Mouse (Mus musculus): ENCODE data around the gene Aif1. TPM values are rescaled to one million over a fixed set of nuclear protein-coding genes. Genes with fewer than 3 reads are reported as not detected.

Aif1 gene
- polyA plus RNA-seq, 1 experiment from 2014 or later, result 6.1 TPM

- H3K36me3 ChIP-seq (replicated peaks; ENCODE audit: control insufficient read depth, insufficient read depth, low read depth, low read length), result peaks cover 43% of the 10 kb centered on the region
- H3K27ac ChIP-seq (replicated peaks; ENCODE audit: low read depth, low read length), result no peak overlapping the region
- no peak for ATAC-seq (replicated peaks; ENCODE audit: insufficient number of reproducible peaks, low FRiP score, low TSS enrichment, low read depth)
- H3K9ac ChIP-seq (replicated peaks; ENCODE audit: low read length), result no peak overlapping the region
- no peaks in the 10 kb centered on the region for H3K27me3 ChIP-seq (ENCODE audit: control insufficient read depth, insufficient read depth, low read length)
- DNase-seq (ENCODE audit: low spot score), result no peak
- no peak overlapping the region for H3K4me3 ChIP-seq (ENCODE audit: low read depth, low read length)
- H3K4me1 ChIP-seq (ENCODE audit: control insufficient read depth, insufficient read depth, low read length), result no peaks in the 10 kb centered on the region
- H3K9me3 ChIP-seq (replicated peaks; ENCODE audit: control insufficient read depth, low read length), result no peaks in the 10 kb centered on the region
- 93% methylated on average over 3 of the region's 3 CpGs for WGBS
- no peak overlapping the region for H3K4me2 ChIP-seq (ENCODE audit: low read depth, low read length)
These were observed 36.6 kb downstream of the Aif1 start for GRCm38 (mm10) chr17:35139269-35139668.

GRCm38 (mm10) chr17:35135591-35136320 lies 40.1 kb downstream of the Aif1 start:
- Histone ChIP-seq H3K4me2 (ENCODE audit: low read depth, low read length) (peak overlapping the region; percentile 81), H3K9ac (replicated peaks; ENCODE audit: low read length) (peak overlapping the region; percentile 86), H3K9me3 (replicated peaks; ENCODE audit: control insufficient read depth, low read length) (no peaks in the 10 kb centered on the region), H3K27me3 (ENCODE audit: control insufficient read depth, insufficient read depth, low read length) (no peaks in the 10 kb centered on the region), H3K36me3 (replicated peaks; ENCODE audit: control insufficient read depth, insufficient read depth, low read depth, low read length) (peaks cover 11% of the 10 kb centered on the region), H3K27ac (replicated peaks; ENCODE audit: low read depth, low read length) (peak overlapping the region; percentile 85), H3K4me3 (ENCODE audit: low read depth, low read length) (peak overlapping the region; percentile 83), H3K4me1 (ENCODE audit: control insufficient read depth, insufficient read depth, low read length) (no peaks in the 10 kb centered on the region)
- DNase-seq (ENCODE audit: low spot score) (no peak), ATAC-seq (replicated peaks; ENCODE audit: insufficient number of reproducible peaks, low FRiP score, low TSS enrichment, low read depth) (peak; percentile 61)
- WGBS, result under 1% methylated on average over 34 of the region's 43 CpGs

DNA sequence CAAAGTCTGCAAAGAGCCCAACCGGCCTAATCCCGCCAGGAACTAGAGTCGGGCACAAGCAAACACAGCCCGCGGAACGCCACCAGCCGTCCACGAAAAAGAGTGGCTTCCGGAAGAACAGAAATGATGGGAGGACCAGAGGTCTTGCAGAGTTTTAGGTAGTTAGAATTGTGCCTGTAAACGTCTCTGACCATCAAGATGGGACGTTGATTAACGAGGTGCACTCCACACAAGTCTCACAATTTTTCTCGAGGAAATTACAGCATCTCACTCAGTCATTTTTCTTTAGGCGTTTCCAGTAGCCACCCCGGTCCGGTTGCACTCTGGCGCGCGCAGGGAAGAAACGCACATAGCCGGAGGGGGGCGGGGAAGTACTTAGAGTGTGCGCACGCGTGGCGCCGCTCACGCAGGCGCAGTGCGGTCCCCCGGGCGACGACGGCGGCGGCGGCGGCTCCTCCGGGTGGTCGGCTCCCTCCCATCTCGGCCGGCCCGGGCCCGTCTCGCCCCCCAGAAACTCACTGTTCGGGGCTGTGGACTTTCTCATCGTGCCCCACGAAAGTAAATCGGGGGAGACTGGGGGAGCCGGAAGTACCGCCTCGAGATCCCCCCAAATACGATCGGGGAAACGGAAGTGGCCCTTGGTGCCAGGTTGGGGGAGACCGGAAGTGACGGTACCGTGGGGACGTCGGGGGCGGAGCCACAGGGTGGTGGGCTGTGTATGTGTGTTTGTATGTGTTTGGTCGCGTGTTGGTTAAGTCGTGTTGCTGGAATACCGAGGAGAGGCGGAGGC lies 40.9 kb downstream of the Aif1 start, which contains the start of gene Bag6:
Bag6 (plus strand) TSS at position 378 of the 790 bp plus-strand sequence.
- H3K36me3 ChIP-seq (replicated peaks; ENCODE audit: control insufficient read depth, insufficient read depth, low read depth, low read length), result peaks cover 4% of the 10 kb centered on the region
- peak within 1 kb of the TSS; percentile 83 for H3K4me3 ChIP-seq (ENCODE audit: low read depth, low read length)
- no peaks in the 10 kb centered on the region for H3K27me3 ChIP-seq (ENCODE audit: control insufficient read depth, insufficient read depth, low read length)
- no peaks in the 10 kb centered on the region for H3K4me1 ChIP-seq (ENCODE audit: control insufficient read depth, insufficient read depth, low read length)
- H3K9ac ChIP-seq (replicated peaks; ENCODE audit: low read length), result peak within 1 kb of the TSS; percentile 86
- peak within 1 kb of the TSS; percentile 85 for H3K27ac ChIP-seq (replicated peaks; ENCODE audit: low read depth, low read length)
- under 1% methylated on average over 66 of the region's 66 CpGs for WGBS
- ATAC-seq (replicated peaks; ENCODE audit: insufficient number of reproducible peaks, low FRiP score, low TSS enrichment, low read depth) (peak; percentile 89), DNase-seq (ENCODE audit: low spot score) (peak; percentile 97)
- no peaks in the 10 kb centered on the region for H3K9me3 ChIP-seq (replicated peaks; ENCODE audit: control insufficient read depth, low read length)
- H3K4me2 ChIP-seq (ENCODE audit: low read depth, low read length), result peak within 1 kb of the TSS; percentile 81

DNA sequence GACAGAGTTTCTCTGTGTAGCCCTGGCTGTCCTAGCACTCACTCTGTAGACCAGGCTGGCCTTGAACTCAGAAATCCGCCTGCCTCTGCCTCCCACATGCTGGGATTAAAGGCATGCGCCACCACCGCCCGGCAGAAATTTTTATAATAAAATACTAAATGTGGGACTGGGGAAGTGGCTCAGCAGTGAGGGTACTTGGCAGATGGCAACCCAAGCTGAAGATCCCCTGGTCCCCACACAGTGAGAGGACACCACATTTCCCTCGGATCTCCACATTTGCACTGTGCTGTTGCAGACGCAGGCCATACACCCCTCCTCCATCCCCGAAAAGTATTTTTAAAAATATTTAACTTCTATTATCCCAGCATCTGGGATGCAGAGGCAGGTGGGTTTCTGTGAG lies 42.4 kb downstream of the Aif1 start:
- no peaks in the 10 kb centered on the region for H3K36me3 ChIP-seq (replicated peaks; ENCODE audit: control insufficient read depth, insufficient read depth, low read depth, low read length)
- no peak for DNase-seq (ENCODE audit: low spot score)
- ATAC-seq (replicated peaks; ENCODE audit: insufficient number of reproducible peaks, low FRiP score, low TSS enrichment, low read depth), result no peak
- no peak overlapping the region for H3K4me3 ChIP-seq (ENCODE audit: low read depth, low read length)
- WGBS, result 95% methylated on average over 7 of the region's 7 CpGs
- no peaks in the 10 kb centered on the region for H3K27me3 ChIP-seq (ENCODE audit: control insufficient read depth, insufficient read depth, low read length)
- H3K9me3 ChIP-seq (replicated peaks; ENCODE audit: control insufficient read depth, low read length), result no peaks in the 10 kb centered on the region
- H3K27ac ChIP-seq (replicated peaks; ENCODE audit: low read depth, low read length), result no peak overlapping the region
- H3K4me2 ChIP-seq (ENCODE audit: low read depth, low read length), result no peak overlapping the region
- H3K9ac ChIP-seq (replicated peaks; ENCODE audit: low read length), result no peak overlapping the region
- H3K4me1 ChIP-seq (ENCODE audit: control insufficient read depth, insufficient read depth, low read length), result no peaks in the 10 kb centered on the region

- H3K9ac ChIP-seq (replicated peaks; ENCODE audit: low read length), result no peak overlapping the region
- no peak overlapping the region for H3K27ac ChIP-seq (replicated peaks; ENCODE audit: low read depth, low read length)
- H3K27me3 ChIP-seq (ENCODE audit: control insufficient read depth, insufficient read depth, low read length), result no peaks in the 10 kb centered on the region
- no peaks in the 10 kb centered on the region for H3K36me3 ChIP-seq (replicated peaks; ENCODE audit: control insufficient read depth, insufficient read depth, low read depth, low read length)
- WGBS, result 79% methylated on average over 3 of the region's 3 CpGs
- H3K4me3 ChIP-seq (ENCODE audit: low read depth, low read length), result no peak overlapping the region
- DNase-seq (ENCODE audit: low spot score) (no peak), ATAC-seq (replicated peaks; ENCODE audit: insufficient number of reproducible peaks, low FRiP score, low TSS enrichment, low read depth) (no peak)
- peaks cover 2% of the 10 kb centered on the region; the same call in 1 of the 2 replicates for H3K4me1 ChIP-seq (ENCODE audit: control insufficient read depth, insufficient read depth, low read length)
- H3K4me2 ChIP-seq (ENCODE audit: low read depth, low read length), result no peak overlapping the region
- no peaks in the 10 kb centered on the region for H3K9me3 ChIP-seq (replicated peaks; ENCODE audit: control insufficient read depth, low read length)
These were observed 43.7 kb downstream of the Aif1 start for GRCm38 (mm10) chr17:35132174-35132560.

DNA sequence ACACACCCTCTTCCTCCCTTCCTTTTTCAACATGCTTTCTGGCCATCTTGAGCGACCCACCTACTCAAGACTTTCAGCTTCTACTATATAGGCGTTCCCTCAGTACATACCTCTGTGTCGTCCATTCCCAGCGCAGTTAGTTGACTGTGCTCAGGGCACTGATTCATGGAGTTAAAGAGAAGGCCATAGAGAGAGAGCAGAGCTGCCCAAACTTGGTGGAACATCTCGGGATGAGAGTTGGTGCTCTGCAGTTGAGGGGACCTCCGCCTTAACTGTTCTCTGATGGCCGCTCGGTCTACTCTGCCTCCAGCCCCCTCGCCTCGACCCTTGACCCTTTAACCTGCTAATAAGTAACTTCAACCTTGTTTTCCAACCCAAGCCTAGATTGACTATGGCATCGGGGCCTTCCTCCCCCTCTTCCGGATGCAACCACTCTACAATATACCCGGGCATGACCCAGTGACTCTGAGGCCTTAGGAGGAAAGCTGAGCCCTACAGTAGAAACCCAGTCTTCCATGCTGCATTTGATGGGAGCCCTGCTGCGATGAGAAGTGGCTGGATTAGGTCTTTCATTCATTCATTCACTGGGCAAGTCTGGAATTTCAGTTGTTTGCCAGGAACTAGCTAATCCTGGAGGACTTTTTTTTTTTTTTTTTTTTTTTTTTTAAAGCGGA lies 44.2 kb downstream of the Aif1 start, which contains the start of gene Apom:
Apom (minus strand) TSS at position 551 of the 674 bp plus-strand sequence.
- WGBS, result 74% methylated on average over 15 of the region's 15 CpGs
- no peak within 1 kb of the TSS for H3K4me3 ChIP-seq (ENCODE audit: low read depth, low read length)
- DNase-seq (ENCODE audit: low spot score), result no peak

DNA sequence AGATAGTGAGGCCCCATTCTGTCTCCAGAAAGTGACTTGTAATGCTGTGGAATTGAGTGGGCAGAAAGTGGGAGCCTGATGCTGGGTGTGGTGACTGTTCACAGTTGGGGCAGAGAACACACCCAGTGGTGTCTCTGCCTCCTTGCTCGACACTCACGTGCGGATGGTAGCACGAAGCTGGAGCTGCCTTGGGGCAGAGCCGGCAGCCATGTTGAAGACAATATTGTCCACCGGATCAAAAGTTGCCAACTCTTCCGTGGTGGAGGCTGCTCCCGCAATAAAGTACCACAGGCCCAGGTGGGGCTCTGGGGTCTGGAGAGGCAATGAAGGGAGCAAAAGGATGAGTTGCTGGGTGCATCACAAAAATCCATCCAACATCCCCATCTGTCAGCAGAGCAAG lies 44.8 kb downstream of the Aif1 start:
- Histone ChIP-seq H3K27ac (replicated peaks; ENCODE audit: low read depth, low read length) (no peak overlapping the region), H3K4me3 (ENCODE audit: low read depth, low read length) (no peak overlapping the region)

More for the DNA sequence above, 44.2 kb downstream of the Aif1 start, which contains the start of gene Apom:
- H3K9ac ChIP-seq (replicated peaks; ENCODE audit: low read length), result no peak within 1 kb of the TSS
- H3K27ac ChIP-seq (replicated peaks; ENCODE audit: low read depth, low read length), result no peak within 1 kb of the TSS
- peaks cover 3% of the 10 kb centered on the region; the same call in 1 of the 2 replicates for H3K4me1 ChIP-seq (ENCODE audit: control insufficient read depth, insufficient read depth, low read length)
- H3K4me2 ChIP-seq (ENCODE audit: low read depth, low read length), result no peak within 1 kb of the TSS
- no peaks in the 10 kb centered on the region for H3K27me3 ChIP-seq (ENCODE audit: control insufficient read depth, insufficient read depth, low read length)
- no peaks in the 10 kb centered on the region for H3K36me3 ChIP-seq (replicated peaks; ENCODE audit: control insufficient read depth, insufficient read depth, low read depth, low read length)
- no peaks in the 10 kb centered on the region for H3K9me3 ChIP-seq (replicated peaks; ENCODE audit: control insufficient read depth, low read length)
- no peak for ATAC-seq (replicated peaks; ENCODE audit: insufficient number of reproducible peaks, low FRiP score, low TSS enrichment, low read depth)

More for the DNA sequence above, 44.8 kb downstream of the Aif1 start:
- Histone ChIP-seq H3K36me3 (replicated peaks; ENCODE audit: control insufficient read depth, insufficient read depth, low read depth, low read length) (no peaks in the 10 kb centered on the region), H3K9me3 (replicated peaks; ENCODE audit: control insufficient read depth, low read length) (no peaks in the 10 kb centered on the region), H3K27me3 (ENCODE audit: control insufficient read depth, insufficient read depth, low read length) (no peaks in the 10 kb centered on the region), H3K4me2 (ENCODE audit: low read depth, low read length) (no peak overlapping the region), H3K4me1 (ENCODE audit: control insufficient read depth, insufficient read depth, low read length) (peaks cover 3% of the 10 kb centered on the region; the same call in 1 of the 2 replicates), H3K9ac (replicated peaks; ENCODE audit: low read length) (no peak overlapping the region)
- 89% methylated on average over 8 of the region's 8 CpGs for WGBS
- no peak for ATAC-seq (replicated peaks; ENCODE audit: insufficient number of reproducible peaks, low FRiP score, low TSS enrichment, low read depth)
- no peak for DNase-seq (ENCODE audit: low spot score)

Measured in embryonic facial prominence, embryonic 11.5 days (tissue).